ENCODE assay signal across 7 mouse cellular contexts in the genomic region with DNA sequence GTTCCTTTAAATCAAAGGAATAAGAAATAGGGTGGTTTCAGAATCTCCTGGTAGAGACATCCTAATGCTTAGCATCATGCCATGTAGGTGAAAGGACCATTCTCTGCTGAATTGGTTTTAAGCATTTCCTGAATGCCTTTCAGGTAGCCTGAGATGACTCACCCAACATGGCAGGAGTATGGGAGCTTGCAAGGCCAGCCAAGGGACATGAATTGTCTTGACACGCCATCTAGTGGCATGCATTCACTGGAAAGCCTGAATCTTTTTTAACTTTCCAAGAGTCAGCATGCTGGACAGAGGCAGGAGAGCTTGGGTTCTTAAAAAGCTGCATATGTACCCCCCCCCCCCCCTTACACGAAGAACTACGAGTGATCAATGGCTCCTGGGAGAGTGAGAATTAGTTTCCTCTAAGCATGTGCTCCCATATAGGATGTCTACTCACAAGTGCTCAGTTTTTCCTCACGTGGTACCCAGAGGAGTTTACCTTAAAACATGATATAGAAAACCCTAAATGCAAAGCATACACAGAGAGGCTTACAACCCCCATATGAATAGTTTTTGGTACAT. TPM values are rescaled to one million over a fixed set of nuclear protein-coding genes. Genes with fewer than 3 reads are reported as not detected.
DNase-seq lines count a peak whose midpoint lies in the region; ATAC-seq and TF ChIP-seq lines count a peak whose summit lies in the region.

No protein-coding gene starts in this region.

- H3K27ac ChIP-seq in ES-Bruce4 (ENCODE audit: insufficient read depth, low read length): no peak overlapping the region
- H3K27ac ChIP-seq in kidney, postnatal 0 days: no peak overlapping the region

- DNase-seq in T-cell, adult 2 months (ENCODE audit: low spot score): peak; percentile 31
- DNase-seq in heart, adult 9 months (ENCODE audit: low spot score in 2 of 2): peak; percentile 13 to 33
- peak; percentile 82 for DNase-seq in kidney, postnatal 0 days (ENCODE audit: low spot score)
- peak; percentile 76 to 80 for DNase-seq in right cerebral cortex, adult 2 months (ENCODE audit: low spot score in 2 of 2)

- 6% methylated on average over 4 of the region's 4 CpGs for whole genome bisulfite sequencing in kidney, postnatal 0 days

- peak; percentile 74 for TF ChIP-seq CTCF in ES-Bruce4 (IDR thresholded peaks at IDR 0.05; ENCODE audit: low read depth, low read length)
- peak; percentile 83 for TF ChIP-seq CTCF in kidney, postnatal 0 days (IDR thresholded peaks at IDR 0.05; ENCODE audit: low read depth)

- no peaks in the 10 kb centered on the region for H3K9me3 ChIP-seq in ES-Bruce4 (replicated peaks; ENCODE audit: control insufficient read depth, insufficient read depth, low read length, poor library complexity, severe bottlenecking)
- no peaks in the 10 kb centered on the region for H3K9me3 ChIP-seq in kidney, postnatal 0 days (replicated peaks; ENCODE audit: low read length)

- no peak overlapping the region for H3K4me3 ChIP-seq in ES-Bruce4 (ENCODE audit: low read depth, low read length)
- no peak overlapping the region for H3K4me3 ChIP-seq in kidney, postnatal 0 days (replicated peaks; ENCODE audit: low read depth, low read length)

- no peaks in the 10 kb centered on the region for H3K36me3 ChIP-seq in ES-Bruce4 (ENCODE audit: control insufficient read depth, insufficient read depth, low read length, poor library complexity, severe bottlenecking)
- no peaks in the 10 kb centered on the region for H3K36me3 ChIP-seq in kidney, postnatal 0 days (ENCODE audit: insufficient read depth, low read length)

- H3K27me3 ChIP-seq in ES-Bruce4 (ENCODE audit: control insufficient read depth, insufficient read depth, low read length, poor library complexity, severe bottlenecking): no peaks in the 10 kb centered on the region
- no peaks in the 10 kb centered on the region for H3K27me3 ChIP-seq in kidney, postnatal 0 days (ENCODE audit: insufficient read depth, low read length)

- H3K4me2 ChIP-seq in kidney, postnatal 0 days (ENCODE audit: low read length): no peak overlapping the region

- peak; percentile 85 for ATAC-seq in common myeloid progenitor, adult 5-6 weeks (replicated peaks; ENCODE audit: low read depth, poor library complexity, severe bottlenecking)
- peak; percentile 65 for ATAC-seq in kidney, postnatal 0 days (replicated peaks; ENCODE audit: low FRiP score, low read depth)
- 0 out of 2 replicates have a peak, but pooled peaks have one; percentile 40 for ATAC-seq in megakaryocyte, adult 5-6 weeks (ENCODE audit: poor library complexity, severe bottlenecking)

- H3K4me1 ChIP-seq in ES-Bruce4 (ENCODE audit: control insufficient read depth, insufficient read depth, low read length): no peaks in the 10 kb centered on the region
- H3K4me1 ChIP-seq in kidney, postnatal 0 days (replicated peaks; ENCODE audit: insufficient read depth, low read length): no peaks in the 10 kb centered on the region

- no peak for TF ChIP-seq EP300 in ES-Bruce4 (IDR thresholded peaks at IDR 0.05; ENCODE audit: insufficient read depth, low read depth, low read length)

- TF ChIP-seq POLR2A in ES-Bruce4 (IDR thresholded peaks at IDR 0.05; ENCODE audit: insufficient read depth, low read length): no peak

- H3K9ac ChIP-seq in ES-Bruce4 (ENCODE audit: low read depth, poor library complexity, severe bottlenecking): no peak overlapping the region
- no peak overlapping the region for H3K9ac ChIP-seq in kidney, postnatal 0 days (ENCODE audit: low read depth, low read length)

RNA-seq across cellular contexts. Expression of a gene that starts 59.7 kb away (rescaled TPM):
- 3.7 and 4.7 TPM in 2 replicates for polyA plus RNA-seq in ES-Bruce4 (2011; ENCODE audit: insufficient read depth, insufficient read length, low read depth, missing spikeins)
- 32.1 and 43.2 TPM in 2 replicates for total RNA-seq in common myeloid progenitor, adult 5-6 weeks (2017)
- 40.9 and 42.6 TPM in 2 replicates for polyA plus RNA-seq in kidney, postnatal 0 days (2015; fragmentation: Nextera tagmentation; extraction: Ambion mirVana)
- 44.1 and 47.3 TPM in 2 replicates for total RNA-seq in megakaryocyte, adult 5-6 weeks (2015)
- total RNA-seq in megakaryocyte, adult 5-6 weeks (2017): 28.9 and 29.4 TPM in 2 replicates

Comparison
In these comparisons a context has a peak if more than half of its experiments do, and no peak if none do; other contexts are left out.
1. DNase-seq: peak in every context shown above with its lines; median percentile 82 in kidney, postnatal 0 days; 78 in right cerebral cortex, adult 2 months; 31 in T-cell, adult 2 months; 23 in heart, adult 9 months.